Mouse (Mus musculus): ENCODE data around the gene Rnf166. TPM values are rescaled to one million over a fixed set of nuclear protein-coding genes. Genes with fewer than 3 reads are reported as not detected.

The Rnf166 gene
- polyA plus RNA-seq, 1 experiment from 2014 or later = 33.2 TPM

DNA sequence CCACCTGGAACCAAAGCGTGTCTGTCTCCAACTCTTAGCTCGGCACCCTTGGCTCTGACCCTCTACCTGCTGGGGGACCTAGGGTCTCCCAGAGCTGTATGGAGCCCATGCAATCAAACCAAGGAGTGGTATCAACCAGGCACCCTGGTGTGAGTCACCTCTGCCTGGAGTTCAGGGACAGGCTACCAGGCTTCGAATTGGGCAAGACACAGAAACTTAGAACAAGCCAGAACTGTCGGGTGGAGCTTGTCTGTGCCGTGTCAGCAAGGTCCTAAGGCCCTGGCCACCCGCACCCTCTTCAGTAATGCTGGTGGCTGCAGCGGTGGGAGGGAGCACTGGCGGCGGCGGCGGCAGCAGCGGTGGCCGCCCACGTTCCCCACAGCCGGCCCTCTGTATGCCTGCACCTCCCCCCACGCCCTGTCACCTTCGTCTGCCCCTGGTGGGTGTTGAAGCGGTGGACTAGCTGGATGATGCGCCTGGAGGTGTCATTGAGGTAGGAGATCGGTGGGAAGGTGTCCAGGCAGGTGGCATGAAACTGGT is 39.2 kb downstream of the Rnf166 start:
- peaks cover 56% of the 10 kb centered on the region for H3K36me3 ChIP-seq
- ATAC-seq (ENCODE audit: extremely low read depth, insufficient number of reproducible peaks, low FRiP score, low TSS enrichment) = no peak
- no peak overlapping the region for H3K4me3 ChIP-seq
- no peaks in the 10 kb centered on the region for H3K27me3 ChIP-seq (replicated peaks)
- H3K9me3 ChIP-seq = no peaks in the 10 kb centered on the region
- H3K4me2 ChIP-seq = no peak overlapping the region
- WGBS = 76% methylated on average over 20 of the region's 20 CpGs
- peaks cover 28% of the 10 kb centered on the region for H3K4me1 ChIP-seq
- no peak overlapping the region for H3K9ac ChIP-seq
- H3K27ac ChIP-seq (replicated peaks) = no peak overlapping the region

DNA sequence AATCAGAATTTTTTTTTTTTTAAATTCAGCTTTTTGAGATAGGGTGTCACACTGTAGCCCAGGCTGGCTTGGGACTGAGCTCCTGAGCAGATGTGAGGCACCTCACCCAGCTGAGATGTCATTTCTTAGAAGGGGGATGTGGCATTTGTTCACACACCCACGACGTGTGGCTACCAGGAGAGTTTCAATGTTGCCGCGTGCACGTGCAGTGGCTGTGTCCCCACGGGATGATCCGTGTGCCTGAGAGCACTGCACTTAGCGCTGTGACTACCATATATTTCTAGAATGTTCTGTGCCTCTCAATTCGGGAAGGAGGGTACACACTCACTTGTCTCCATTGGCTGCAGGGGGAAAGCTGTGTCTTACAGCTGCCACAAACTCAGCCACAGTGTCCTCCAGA is 39.7 kb downstream of the Rnf166 start:
- WGBS = 93% methylated on average over 9 of the region's 9 CpGs
- Histone ChIP-seq H3K9ac (no peak overlapping the region), H3K27ac (replicated peaks) (no peak overlapping the region), H3K36me3 (peaks cover 56% of the 10 kb centered on the region), H3K9me3 (no peaks in the 10 kb centered on the region), H3K27me3 (replicated peaks) (no peaks in the 10 kb centered on the region), H3K4me3 (no peak overlapping the region), H3K4me1 (peaks cover 30% of the 10 kb centered on the region), H3K4me2 (no peak overlapping the region)
- no peak for ATAC-seq (ENCODE audit: extremely low read depth, insufficient number of reproducible peaks, low FRiP score, low TSS enrichment)

DNA sequence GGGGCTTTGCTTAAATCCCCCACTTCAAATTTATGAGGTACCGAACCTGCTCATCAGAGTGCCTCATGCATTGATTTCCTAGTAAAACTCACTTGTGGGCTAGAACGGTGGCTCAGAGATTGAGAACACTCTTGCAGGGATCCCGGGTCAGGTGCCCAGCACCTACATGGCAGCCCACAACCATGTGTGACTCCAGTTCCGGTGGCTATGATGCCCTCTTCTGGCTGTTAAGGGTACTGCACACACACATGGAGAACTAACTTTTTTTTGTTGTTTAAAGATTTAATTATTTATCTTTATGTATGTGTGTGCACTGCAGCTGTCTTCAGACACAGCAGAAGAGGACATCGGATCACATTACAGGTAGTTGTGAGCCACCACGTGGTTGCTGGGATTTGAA is 40.5 kb downstream of the Rnf166 start:
- Histone ChIP-seq H3K27me3 (replicated peaks) (no peaks in the 10 kb centered on the region), H3K4me3 (no peak overlapping the region), H3K9me3 (no peaks in the 10 kb centered on the region), H3K9ac (no peak overlapping the region), H3K4me1 (peaks cover 30% of the 10 kb centered on the region), H3K27ac (replicated peaks) (no peak overlapping the region), H3K36me3 (peaks cover 56% of the 10 kb centered on the region), H3K4me2 (no peak overlapping the region)
- no peak for ATAC-seq (ENCODE audit: extremely low read depth, insufficient number of reproducible peaks, low FRiP score, low TSS enrichment)
- 86% methylated on average over 6 of the region's 6 CpGs for WGBS

DNA sequence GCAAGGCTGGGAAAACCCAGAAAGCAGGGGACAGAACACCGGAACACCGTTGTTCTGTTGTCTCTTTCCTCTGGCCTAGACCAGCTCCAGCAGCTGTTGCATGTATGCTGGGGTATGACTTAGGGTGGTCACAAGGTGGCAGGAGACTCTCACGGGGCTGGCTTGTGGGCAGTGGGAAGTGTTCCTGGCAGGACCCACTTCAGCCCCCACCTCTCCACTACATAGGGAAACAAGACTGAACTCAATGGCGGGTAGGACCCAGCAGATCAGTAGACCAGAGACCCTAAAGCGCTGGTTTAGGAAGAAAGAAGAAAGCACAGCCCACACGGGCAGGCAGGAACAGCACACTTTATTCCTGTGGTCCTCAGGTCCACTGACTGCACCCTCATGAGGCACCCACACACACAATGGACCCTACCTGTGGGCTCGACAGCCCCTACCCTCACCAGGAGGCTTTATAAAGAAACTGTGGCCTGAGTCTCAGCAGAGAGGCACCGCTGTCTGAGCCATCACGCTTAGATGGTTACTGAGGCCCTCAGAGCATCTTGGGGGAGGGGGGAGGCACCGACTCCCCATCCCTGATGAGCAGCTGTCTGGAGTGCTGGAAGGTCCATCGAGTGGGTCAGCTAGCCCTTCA is 42.5 kb downstream of the Rnf166 start:
- Histone ChIP-seq H3K4me3 (peak overlapping the region; percentile 68), H3K27ac (replicated peaks) (peak overlapping the region; percentile 71; the same call in 1 of the 2 replicates), H3K4me2 (peak overlapping the region; percentile 90), H3K9me3 (no peaks in the 10 kb centered on the region), H3K27me3 (replicated peaks) (no peaks in the 10 kb centered on the region), H3K4me1 (peaks cover 29% of the 10 kb centered on the region), H3K9ac (peak overlapping the region; percentile 88), H3K36me3 (peaks cover 51% of the 10 kb centered on the region)
- ATAC-seq (ENCODE audit: extremely low read depth, insufficient number of reproducible peaks, low FRiP score, low TSS enrichment) = peak; percentile 1; the same call in 1 of the 2 replicates
- WGBS = 63% methylated on average over 11 of the region's 11 CpGs

DNA sequence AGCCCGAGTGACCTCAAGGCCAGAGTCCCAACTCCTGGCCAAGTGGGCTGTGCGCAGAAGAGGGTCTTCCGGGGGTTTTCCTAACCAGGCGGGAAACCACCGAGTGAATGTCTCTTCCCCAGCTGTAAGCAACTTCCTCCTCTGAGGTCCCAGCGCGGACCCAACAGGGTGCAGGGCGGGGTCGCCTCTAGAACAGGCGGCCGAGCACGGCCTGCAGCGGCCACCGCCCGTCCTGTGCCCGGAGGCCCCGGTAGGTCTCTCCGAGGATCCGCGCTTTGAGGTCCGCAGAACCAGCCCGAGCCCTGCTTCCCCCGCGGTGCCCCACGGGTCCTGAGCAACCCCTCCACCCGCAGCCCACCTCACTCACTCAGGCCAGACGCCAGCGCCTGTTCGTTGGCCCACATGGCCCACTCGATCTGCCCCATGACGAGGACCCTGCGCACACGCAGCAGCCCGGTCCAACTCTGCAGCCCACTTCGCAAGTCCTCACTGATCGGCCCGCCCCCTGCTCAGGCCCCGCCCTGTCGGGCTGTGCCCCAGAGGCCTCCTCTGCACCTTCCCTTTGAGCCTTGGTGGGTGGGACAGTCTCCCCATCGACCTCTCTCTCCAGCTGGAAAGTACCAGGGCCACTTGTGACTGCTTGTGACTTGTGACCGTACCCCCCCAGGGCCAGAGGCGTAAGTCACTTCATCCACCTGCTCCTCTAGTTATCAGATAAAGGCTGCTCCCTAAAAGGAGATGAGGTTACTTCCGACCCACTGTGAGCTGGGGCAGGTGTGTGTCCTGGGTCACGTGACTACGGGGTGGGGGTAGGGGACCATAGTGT is 43.2 kb downstream of the Rnf166 start, which contains the start of gene Cyba:
Gene Cyba, minus strand, starts transcription at position 488 of the 826 bp plus-strand sequence.
- Histone ChIP-seq H3K9ac (peak within 1 kb of the TSS; percentile 88), H3K4me1 (peaks cover 22% of the 10 kb centered on the region), H3K4me2 (peak within 1 kb of the TSS; percentile 90), H3K27me3 (replicated peaks) (no peaks in the 10 kb centered on the region), H3K4me3 (peak within 1 kb of the TSS; percentile 68), H3K9me3 (no peaks in the 10 kb centered on the region), H3K36me3 (peaks cover 46% of the 10 kb centered on the region), H3K27ac (replicated peaks) (peak within 1 kb of the TSS; percentile 71)
- ATAC-seq (ENCODE audit: extremely low read depth, insufficient number of reproducible peaks, low FRiP score, low TSS enrichment) = peak; percentile 51; the same call in 1 of the 2 replicates
- 3% methylated on average over 45 of the region's 45 CpGs for WGBS

DNA sequence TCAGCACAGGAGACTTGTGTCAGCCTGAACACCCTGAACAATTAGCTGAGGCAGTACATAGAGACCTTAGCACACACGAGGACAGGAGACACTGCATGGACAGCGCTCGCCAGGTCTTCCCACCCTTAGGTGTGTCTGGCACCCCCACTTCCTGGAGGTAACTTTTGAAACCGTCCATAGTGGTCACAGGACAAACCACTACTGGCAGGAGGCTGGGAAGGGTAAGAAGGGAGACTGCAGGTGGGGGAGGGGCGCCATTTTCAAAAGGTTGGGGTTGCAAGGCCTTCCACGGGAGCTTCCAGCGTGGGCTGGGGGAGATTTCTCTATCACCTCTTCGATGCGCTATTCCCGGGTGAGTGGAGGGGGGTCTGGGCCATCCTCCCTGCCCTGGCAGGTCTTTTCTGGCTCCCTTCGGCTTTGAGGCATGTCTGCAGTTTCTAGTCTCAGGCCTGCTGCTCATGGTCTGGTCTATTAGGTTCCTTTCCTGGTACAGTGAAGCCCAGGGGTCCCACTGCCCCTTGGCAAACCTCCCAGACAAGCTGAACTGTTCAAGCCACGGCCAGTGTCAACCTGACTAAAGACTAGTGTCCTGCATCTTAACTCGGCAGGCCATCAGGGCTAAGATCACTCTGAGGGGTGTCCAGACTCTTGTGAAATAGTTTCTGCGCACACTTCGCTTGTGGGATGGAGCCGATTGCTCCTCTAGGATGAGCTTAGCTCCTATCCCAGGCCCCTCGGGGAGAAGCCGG is 44.0 kb downstream of the Rnf166 start:
- H3K4me2 ChIP-seq = peak overlapping the region; percentile 90
- no peak for ATAC-seq (ENCODE audit: extremely low read depth, insufficient number of reproducible peaks, low FRiP score, low TSS enrichment)

DNA sequence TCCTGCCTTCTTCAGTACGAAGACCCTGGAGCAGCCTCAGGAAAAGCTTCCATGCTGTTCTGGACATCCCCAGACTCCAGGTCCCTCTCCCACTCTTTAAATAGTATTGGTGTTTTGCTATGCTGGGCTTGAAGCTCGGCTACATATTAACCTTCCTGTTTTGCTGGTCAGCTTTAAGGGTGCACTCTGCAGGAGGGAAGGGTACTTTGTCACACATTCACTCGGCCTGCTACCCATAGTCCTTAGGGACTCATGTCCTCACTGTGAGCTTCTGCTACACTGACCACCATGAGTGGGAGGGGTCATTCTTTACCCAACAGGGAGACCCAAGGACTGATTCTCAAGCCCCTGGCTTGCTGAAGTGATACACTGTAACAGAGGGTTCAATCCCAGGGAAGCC is 45.2 kb downstream of the Rnf166 start:
- no peak for ATAC-seq (ENCODE audit: extremely low read depth, insufficient number of reproducible peaks, low FRiP score, low TSS enrichment)
- peaks cover 19% of the 10 kb centered on the region for H3K4me1 ChIP-seq

More for the DNA sequence above, 44.0 kb downstream of the Rnf166 start:
- Histone ChIP-seq H3K4me1 (peaks cover 19% of the 10 kb centered on the region), H3K27me3 (replicated peaks) (no peaks in the 10 kb centered on the region), H3K4me3 (peak overlapping the region; percentile 68), H3K9me3 (no peaks in the 10 kb centered on the region), H3K27ac (replicated peaks) (peak overlapping the region; percentile 71), H3K9ac (peak overlapping the region; percentile 88), H3K36me3 (peaks cover 38% of the 10 kb centered on the region)
- WGBS = 28% methylated on average over 18 of the region's 18 CpGs

DNA sequence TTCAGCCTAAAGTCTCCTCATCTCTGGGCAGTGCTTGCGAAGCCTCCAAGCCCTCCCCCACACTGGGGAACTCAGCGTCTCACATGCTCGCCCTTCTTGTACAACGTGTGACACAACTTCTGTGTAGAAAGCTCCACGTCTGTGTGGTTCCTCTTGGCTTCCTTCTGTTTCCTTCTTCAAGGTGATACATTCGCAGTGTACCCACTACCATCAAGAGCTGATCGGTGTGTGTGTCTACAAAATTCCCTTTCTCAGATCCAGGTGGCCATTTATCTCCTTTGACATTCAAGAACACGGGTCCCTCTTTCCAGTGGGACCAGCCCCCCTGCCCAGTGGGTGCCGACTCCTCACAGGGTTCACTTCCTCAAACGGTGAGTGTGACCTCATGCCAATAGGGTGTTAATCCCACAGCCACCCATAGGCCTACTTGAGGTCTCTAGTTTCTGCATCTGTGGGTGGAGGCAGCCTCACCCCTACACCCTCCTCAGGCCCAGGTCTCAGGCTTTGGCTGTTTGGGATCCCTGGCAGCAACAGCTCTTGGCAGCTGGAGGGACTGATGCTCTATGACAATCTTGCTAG is 45.7 kb downstream of the Rnf166 start:
- H3K4me1 ChIP-seq = peaks cover 19% of the 10 kb centered on the region
- no peak overlapping the region for H3K27ac ChIP-seq (replicated peaks)
- no peak overlapping the region for H3K4me3 ChIP-seq
- no peaks in the 10 kb centered on the region for H3K27me3 ChIP-seq (replicated peaks)
- no peak overlapping the region for H3K9ac ChIP-seq
- ATAC-seq (ENCODE audit: extremely low read depth, insufficient number of reproducible peaks, low FRiP score, low TSS enrichment) = no peak
- 74% methylated on average over 10 of the region's 10 CpGs for WGBS
- peaks cover 26% of the 10 kb centered on the region for H3K36me3 ChIP-seq
- H3K9me3 ChIP-seq = no peaks in the 10 kb centered on the region
- H3K4me2 ChIP-seq = no peak overlapping the region

More for the DNA sequence above, 45.2 kb downstream of the Rnf166 start:
- H3K27ac ChIP-seq (replicated peaks) = no peak overlapping the region
- no peaks in the 10 kb centered on the region for H3K27me3 ChIP-seq (replicated peaks)
- peaks cover 27% of the 10 kb centered on the region for H3K36me3 ChIP-seq
- no peak overlapping the region for H3K4me3 ChIP-seq
- 65% methylated on average over 3 of the region's 3 CpGs for WGBS
- H3K9ac ChIP-seq = no peak overlapping the region
- no peak overlapping the region for H3K4me2 ChIP-seq
- H3K9me3 ChIP-seq = no peaks in the 10 kb centered on the region

DNA sequence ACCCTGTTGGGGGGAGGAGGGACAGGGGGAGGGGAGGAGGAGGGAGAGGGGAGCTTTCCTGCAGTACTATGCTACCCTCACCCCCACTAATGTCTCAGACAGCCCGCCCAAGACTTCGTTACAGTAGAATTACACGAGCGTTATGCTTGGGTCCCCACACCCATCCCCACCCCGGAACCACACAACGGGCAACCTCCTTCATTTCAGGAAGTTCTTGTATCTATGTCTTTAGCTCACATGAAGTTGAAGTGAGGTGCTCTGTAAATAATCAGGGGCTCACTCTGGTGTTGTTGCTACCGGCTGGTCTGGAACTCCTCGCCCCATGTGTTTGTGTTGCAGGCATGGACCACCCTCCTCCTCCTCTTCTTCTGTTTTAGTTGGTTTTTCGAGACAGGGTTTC is 47.7 kb downstream of the Rnf166 start:
- no peak overlapping the region for H3K27ac ChIP-seq (replicated peaks)
- no peak overlapping the region for H3K9ac ChIP-seq
- 81% methylated on average over 9 of the region's 9 CpGs for WGBS
- peaks cover 9% of the 10 kb centered on the region for H3K36me3 ChIP-seq
- no peak for ATAC-seq (ENCODE audit: extremely low read depth, insufficient number of reproducible peaks, low FRiP score, low TSS enrichment)
- no peaks in the 10 kb centered on the region for H3K9me3 ChIP-seq
- H3K27me3 ChIP-seq (replicated peaks) = no peaks in the 10 kb centered on the region
- H3K4me3 ChIP-seq = no peak overlapping the region
- peaks cover 30% of the 10 kb centered on the region for H3K4me1 ChIP-seq
- H3K4me2 ChIP-seq = no peak overlapping the region

DNA sequence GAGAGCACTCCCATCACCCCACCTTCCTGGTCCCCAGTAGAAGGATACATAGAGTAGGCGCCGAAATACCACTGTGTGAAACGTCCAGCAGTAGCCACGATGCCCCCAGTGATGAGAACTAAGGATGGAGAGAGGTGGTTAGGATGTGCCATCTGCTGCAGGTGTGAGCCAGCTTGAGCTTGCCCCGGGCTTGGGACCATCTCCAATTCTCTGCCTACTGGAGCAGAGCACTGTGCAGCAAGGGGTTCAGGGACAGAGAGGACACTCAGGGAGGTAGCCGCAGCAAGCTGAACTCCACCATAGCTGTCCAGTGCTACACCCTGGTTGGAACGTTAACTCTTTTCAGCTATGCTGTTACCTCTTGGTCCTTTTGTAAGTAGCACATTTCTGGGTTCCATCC is 48.3 kb downstream of the Rnf166 start:
- H3K27me3 ChIP-seq (replicated peaks) = no peaks in the 10 kb centered on the region
- H3K9me3 ChIP-seq = no peaks in the 10 kb centered on the region
- no peak for ATAC-seq (ENCODE audit: extremely low read depth, insufficient number of reproducible peaks, low FRiP score, low TSS enrichment)
- H3K36me3 ChIP-seq = peaks cover 9% of the 10 kb centered on the region
- no peak overlapping the region for H3K9ac ChIP-seq
- H3K4me1 ChIP-seq = peaks cover 24% of the 10 kb centered on the region
- H3K27ac ChIP-seq (replicated peaks) = no peak overlapping the region
- H3K4me2 ChIP-seq = no peak overlapping the region
- 85% methylated on average over 7 of the region's 7 CpGs for WGBS
- H3K4me3 ChIP-seq = no peak overlapping the region
